Mouse (Mus musculus): Measurements from ENCODE around the gene Fkbp8. TPM values are rescaled to one million over a fixed set of nuclear protein-coding genes. Genes with fewer than 3 reads are reported as not detected.

Fkbp8 gene
- total RNA-seq, 2 experiments from 2014 or later = 396 to 406 TPM

GRCm38 (mm10) chr8:70547762-70548161 is 20.2 kb downstream of the Fkbp8 start:
- intact Hi-C loops (cut with DNase I) = loop anchor here (5.0 kb wide), 1 partner anchor 35 kb away; no protein-coding TSS in a partner anchor
- DNase-seq (ENCODE audit: low spot score in 2 of 2) = no peak

- intact Hi-C loops (cut with DNase I) = loop anchor here (5.0 kb wide), 1 partner anchor 33 kb away; no protein-coding TSS in a partner anchor
These were observed 22.1 kb downstream of the Fkbp8 start for GRCm38 (mm10) chr8:70549412-70550184.

GRCm38 (mm10) chr8:70551558-70552161 is 24.1 kb downstream of the Fkbp8 start:
- no peak for DNase-seq (ENCODE audit: low spot score in 2 of 2)
- intact Hi-C loops (cut with DNase I) = no loop called here

More at GRCm38 (mm10) chr8:70549412-70550184, 22.1 kb downstream of the Fkbp8 start:
- DNase-seq (ENCODE audit: low spot score in 2 of 2) = no peak

- no peak for DNase-seq (ENCODE audit: low spot score in 2 of 2)
- intact Hi-C loops (cut with DNase I) = no loop called here
These were observed 25.3 kb downstream of the Fkbp8 start for GRCm38 (mm10) chr8:70552836-70553235.

- intact Hi-C loops (cut with DNase I) = no loop called here
- DNase-seq (ENCODE audit: low spot score in 2 of 2) = no peak
These were observed 26.2 kb downstream of the Fkbp8 start for GRCm38 (mm10) chr8:70553740-70554139.

GRCm38 (mm10) chr8:70555079-70555747 is 27.7 kb downstream of the Fkbp8 start:
- intact Hi-C loops (cut with DNase I) = loop anchor here (5.0 kb wide), 1 partner anchor 37 kb away; the partner anchor contains the start of gene Isyna1
- no peak for DNase-seq (ENCODE audit: low spot score in 2 of 2)

- intact Hi-C loops (cut with DNase I) = loop anchor here (5.0 kb wide), 1 partner anchor 34 kb away; the partner anchor contains the start of gene Isyna1
- DNase-seq (ENCODE audit: low spot score in 2 of 2) = no peak
These were observed 30.8 kb downstream of the Fkbp8 start for GRCm38 (mm10) chr8:70558334-70558733.

- intact Hi-C loops (cut with DNase I) = loop anchor here (5.0 kb wide), 1 partner anchor 33 kb away; the partner anchor contains the start of gene Isyna1
These were observed 31.5 kb downstream of the Fkbp8 start for GRCm38 (mm10) chr8:70558983-70559382.

GRCm38 (mm10) chr8:70560096-70560495 is 32.6 kb downstream of the Fkbp8 start:
- peak; percentile 52 to 66 for DNase-seq (ENCODE audit: low spot score in 2 of 2)
- intact Hi-C loops (cut with DNase I) = no loop called here

More at GRCm38 (mm10) chr8:70558983-70559382, 31.5 kb downstream of the Fkbp8 start:
- DNase-seq (ENCODE audit: low spot score in 2 of 2) = no peak

- intact Hi-C loops (cut with DNase I) = no loop called here
- DNase-seq (ENCODE audit: low spot score in 2 of 2) = no peak
These were observed 33.0 kb downstream of the Fkbp8 start for GRCm38 (mm10) chr8:70560564-70560963.

GRCm38 (mm10) chr8:70561357-70561756 is 33.8 kb downstream of the Fkbp8 start:
- DNase-seq (ENCODE audit: low spot score in 2 of 2) = no peak
- intact Hi-C loops (cut with DNase I) = no loop called here

- DNase-seq (ENCODE audit: low spot score in 2 of 2) = no peak
- intact Hi-C loops (cut with DNase I) = no loop called here
These were observed 34.4 kb downstream of the Fkbp8 start for GRCm38 (mm10) chr8:70561809-70562535.

GRCm38 (mm10) chr8:70562802-70563201 is 35.3 kb downstream of the Fkbp8 start:
- intact Hi-C loops (cut with DNase I) = no loop called here

GRCm38 (mm10) chr8:70563763-70564387 is 36.4 kb downstream of the Fkbp8 start:
- intact Hi-C loops (cut with DNase I) = no loop called here
- no peak for DNase-seq (ENCODE audit: low spot score in 2 of 2)

More at GRCm38 (mm10) chr8:70562802-70563201, 35.3 kb downstream of the Fkbp8 start:
- DNase-seq (ENCODE audit: low spot score in 2 of 2) = no peak

GRCm38 (mm10) chr8:70564696-70565235 is 37.2 kb downstream of the Fkbp8 start:
- intact Hi-C loops (cut with DNase I) = no loop called here
- DNase-seq (ENCODE audit: low spot score in 2 of 2) = no peak

GRCm38 (mm10) chr8:70565561-70565960 is 38.0 kb downstream of the Fkbp8 start:
- intact Hi-C loops (cut with DNase I) = no loop called here
- no peak for DNase-seq (ENCODE audit: low spot score in 2 of 2)

- DNase-seq (ENCODE audit: low spot score in 2 of 2) = no peak
- intact Hi-C loops (cut with DNase I) = no loop called here
These were observed 42.8 kb downstream of the Fkbp8 start for GRCm38 (mm10) chr8:70570360-70570759.

- intact Hi-C loops (cut with DNase I) = no loop called here
- DNase-seq (ENCODE audit: low spot score in 2 of 2) = no peak
These were observed 43.5 kb downstream of the Fkbp8 start for GRCm38 (mm10) chr8:70570990-70571389.

- no peak for DNase-seq (ENCODE audit: low spot score in 2 of 2)
- intact Hi-C loops (cut with DNase I) = no loop called here
These were observed 46.8 kb downstream of the Fkbp8 start for GRCm38 (mm10) chr8:70574302-70574701.

Data from left cerebral cortex, postnatal 14 days (tissue).